Mouse (Mus musculus) forebrain, embryonic 12.5 days (tissue): ENCODE measurements around the gene Zfp575. TPM values are rescaled to one million over a fixed set of nuclear protein-coding genes. Genes with fewer than 3 reads are reported as not detected.

Experiments used
- ATAC-seq: fragments of 200-750 bp; cut with Nextera tagmentation; 2 replicates; pipeline ENCODE4 v1.8.0; 2017; ENCODE audit warnings: moderate TSS enrichment; ENCODE audit not compliant: low FRiP score
- H3K27ac ChIP-seq: fragments of 300-500 bp; sonication (generic); 2 replicates; pipeline ENCODE4 v1.5.1; 2016; ENCODE audit warnings: mild to moderate bottlenecking
- H3K27me3 ChIP-seq: fragments of 300-500 bp; sonication (generic); 2 replicates; pipeline ENCODE4 v1.6.1; 2016; ENCODE audit warnings: mild to moderate bottlenecking
- H3K36me3 ChIP-seq: fragments of 300-500 bp; sonication (generic); replicated peaks from 2 replicates; pipeline ENCODE4 v1.6.1; 2016; ENCODE audit warnings: mild to moderate bottlenecking
- H3K4me1 ChIP-seq: fragments of 300-500 bp; sonication (generic); 2 replicates; pipeline ENCODE4 v1.6.1; 2016
- H3K4me2 ChIP-seq: fragments of 300-500 bp; sonication (generic); 2 replicates; pipeline ENCODE4 v1.6.1; 2016; ENCODE audit warnings: mild to moderate bottlenecking, moderate library complexity
- H3K4me3 ChIP-seq: fragments of 300-500 bp; sonication (generic); replicated peaks from 2 replicates; pipeline ENCODE4 v1.5.1; 2016; ENCODE audit warnings: mild to moderate bottlenecking
- H3K9ac ChIP-seq: fragments of 300-500 bp; sonication (generic); 2 replicates; pipeline ENCODE4 v1.6.1; 2016; ENCODE audit warnings: mild to moderate bottlenecking
- H3K9me3 ChIP-seq: fragments of 300-500 bp; sonication (generic); 2 replicates; pipeline ENCODE4 v1.6.1; 2016
- WGBS: fragments of 180-500 bp; shearing (Covaris S2); methylation state at CpG from one replicate; pipeline ENCODE4 v1.1.7; 2016; 5-methylcytosine and 5-hydroxymethylcytosine counted together
- polyA plus RNA-seq: library from polyadenylated mRNA; unstranded; fragments of >200 nt; fragmentation: Nextera tagmentation; extraction: Ambion mirVana; gene quantifications from 2 replicates; pipeline ENCODE4 v1.2.1, GENCODE M21; 2016

Zfp575 gene
- polyA plus RNA-seq, 1 experiment from 2014 or later: 3.5 TPM

- Histone ChIP-seq H3K27me3 (no peaks in the 10 kb centered on the region), H3K4me2 (peak overlapping the region; percentile 74), H3K9ac (peak overlapping the region; percentile 87), H3K27ac (peak overlapping the region; percentile 63), H3K4me3 (peak overlapping the region; percentile 81), H3K9me3 (no peaks in the 10 kb centered on the region), H3K4me1 (peaks cover 17% of the 10 kb centered on the region), H3K36me3 (peaks cover 44% of the 10 kb centered on the region)
- 27% methylated on average over 13 of the region's 13 CpGs for WGBS
- peak; percentile 27; the same call in 1 of the 2 replicates for ATAC-seq
Observed at GRCm38 (mm10) chr7:24547534-24548036, 39.9 kb downstream of the Zfp575 start.

GRCm38 (mm10) chr7:24546634-24547389, 40.6 kb downstream of the Zfp575 start:
- peak overlapping the region; percentile 71 for H3K27ac ChIP-seq
- peak overlapping the region; percentile 87 for H3K9ac ChIP-seq
- H3K36me3 ChIP-seq: peaks cover 36% of the 10 kb centered on the region
- under 1% methylated on average over 57 of the region's 57 CpGs for WGBS
- no peaks in the 10 kb centered on the region for H3K9me3 ChIP-seq
- ATAC-seq: peak; percentile 98
- H3K4me2 ChIP-seq: peak overlapping the region; percentile 74
- no peaks in the 10 kb centered on the region for H3K27me3 ChIP-seq
- peak overlapping the region; percentile 81 for H3K4me3 ChIP-seq
- peaks cover 17% of the 10 kb centered on the region for H3K4me1 ChIP-seq

- Histone ChIP-seq H3K4me3 (peak within 1 kb of the TSS; percentile 81), H3K36me3 (peaks cover 30% of the 10 kb centered on the region), H3K9me3 (no peaks in the 10 kb centered on the region), H3K27me3 (no peaks in the 10 kb centered on the region), H3K9ac (peak within 1 kb of the TSS; percentile 87), H3K4me2 (peak within 1 kb of the TSS; percentile 74), H3K27ac (peak within 1 kb of the TSS; percentile 71), H3K4me1 (peaks cover 17% of the 10 kb centered on the region)
- WGBS: 30% methylated on average over 13 of the region's 13 CpGs
- ATAC-seq: peak; percentile 27
Observed at GRCm38 (mm10) chr7:24546068-24546614, 41.3 kb downstream of the Zfp575 start, which contains the start of the genes Pinlyp and Xrcc1. Gene Pinlyp, minus strand, starts transcription at chr7:24546118. Gene Xrcc1, plus strand, starts transcription at chr7:24546289.

- H3K4me2 ChIP-seq: no peak overlapping the region
- H3K9me3 ChIP-seq: no peaks in the 10 kb centered on the region
- peaks cover 13% of the 10 kb centered on the region for H3K36me3 ChIP-seq
- no peak overlapping the region for H3K4me3 ChIP-seq
- no peaks in the 10 kb centered on the region for H3K27me3 ChIP-seq
- peaks cover 17% of the 10 kb centered on the region for H3K4me1 ChIP-seq
- WGBS: 92% methylated on average over 2 of the region's 2 CpGs
- ATAC-seq: no peak
- no peak overlapping the region for H3K9ac ChIP-seq
- H3K27ac ChIP-seq: no peak overlapping the region
Observed at GRCm38 (mm10) chr7:24544506-24544905, 42.9 kb downstream of the Zfp575 start.

GRCm38 (mm10) chr7:24539686-24540085, 47.8 kb downstream of the Zfp575 start:
- no peak for ATAC-seq
- Histone ChIP-seq H3K27ac (no peak overlapping the region), H3K27me3 (0 out of 2 replicates have a peak, but pooled peaks cover under 1% of the 10 kb centered on the region), H3K36me3 (peaks cover 18% of the 10 kb centered on the region), H3K9ac (no peak overlapping the region), H3K4me1 (peaks cover 4% of the 10 kb centered on the region; the same call in 1 of the 2 replicates), H3K9me3 (peaks cover 3% of the 10 kb centered on the region; the same call in 1 of the 2 replicates), H3K4me3 (no peak overlapping the region), H3K4me2 (no peak overlapping the region)
- 91% methylated on average over 4 of the region's 4 CpGs for WGBS

- Histone ChIP-seq H3K4me3 (no peak overlapping the region), H3K4me1 (peaks cover 11% of the 10 kb centered on the region), H3K27me3 (peaks cover 10% of the 10 kb centered on the region), H3K4me2 (no peak overlapping the region), H3K9ac (no peak overlapping the region), H3K27ac (no peak overlapping the region), H3K36me3 (peaks cover 28% of the 10 kb centered on the region), H3K9me3 (peaks cover 3% of the 10 kb centered on the region; the same call in 1 of the 2 replicates)
- WGBS: 76% methylated on average over 5 of the region's 5 CpGs
- no peak for ATAC-seq
Observed at GRCm38 (mm10) chr7:24538701-24539100, 48.7 kb downstream of the Zfp575 start.

- peaks cover 34% of the 10 kb centered on the region for H3K36me3 ChIP-seq
- H3K4me1 ChIP-seq: peaks cover 17% of the 10 kb centered on the region
- peaks cover 15% of the 10 kb centered on the region for H3K27me3 ChIP-seq
- peaks cover 3% of the 10 kb centered on the region; the same call in 1 of the 2 replicates for H3K9me3 ChIP-seq
- 46% methylated on average over 5 of the region's 5 CpGs for WGBS
- H3K4me2 ChIP-seq: no peak overlapping the region
- H3K9ac ChIP-seq: no peak overlapping the region
- ATAC-seq: no peak
- H3K4me3 ChIP-seq: no peak overlapping the region
- no peak overlapping the region for H3K27ac ChIP-seq
Observed at GRCm38 (mm10) chr7:24538154-24538553, 49.3 kb downstream of the Zfp575 start.

- peaks cover 35% of the 10 kb centered on the region for H3K36me3 ChIP-seq
- ATAC-seq: no peak
- no peak overlapping the region for H3K4me2 ChIP-seq
- WGBS: 85% methylated on average over 5 of the region's 5 CpGs
- peaks cover 3% of the 10 kb centered on the region; the same call in 1 of the 2 replicates for H3K9me3 ChIP-seq
- H3K9ac ChIP-seq: no peak overlapping the region
- no peak overlapping the region for H3K27ac ChIP-seq
- peaks cover 19% of the 10 kb centered on the region for H3K4me1 ChIP-seq
- H3K27me3 ChIP-seq: peaks cover 19% of the 10 kb centered on the region
- no peak overlapping the region for H3K4me3 ChIP-seq
Observed at GRCm38 (mm10) chr7:24537591-24537990, 49.9 kb downstream of the Zfp575 start.

- H3K36me3 ChIP-seq: peaks cover 35% of the 10 kb centered on the region
- ATAC-seq: no peak
- H3K4me2 ChIP-seq: no peak overlapping the region
- no peak overlapping the region for H3K9ac ChIP-seq
- 83% methylated on average over 4 of the region's 4 CpGs for WGBS
- H3K27me3 ChIP-seq: peaks cover 23% of the 10 kb centered on the region
- H3K4me3 ChIP-seq: no peak overlapping the region
- H3K27ac ChIP-seq: no peak overlapping the region
- H3K9me3 ChIP-seq: peaks cover 3% of the 10 kb centered on the region; the same call in 1 of the 2 replicates
- peaks cover 24% of the 10 kb centered on the region for H3K4me1 ChIP-seq
Observed at GRCm38 (mm10) chr7:24537081-24537480, 50.4 kb downstream of the Zfp575 start.

- 0 out of 2 replicates have a peak overlapping the region, but pooled peaks have one; percentile 12 for H3K9ac ChIP-seq
- no peak for ATAC-seq
- H3K27ac ChIP-seq: no peak overlapping the region
- 23% methylated on average over 18 of the region's 19 CpGs for WGBS
- peaks cover 43% of the 10 kb centered on the region for H3K4me1 ChIP-seq
- H3K9me3 ChIP-seq: peaks cover 3% of the 10 kb centered on the region; the same call in 1 of the 2 replicates
- peak overlapping the region; percentile 18; the same call in 1 of the 2 replicates for H3K4me3 ChIP-seq
- peak overlapping the region; percentile 36 for H3K4me2 ChIP-seq
- peaks cover 35% of the 10 kb centered on the region for H3K36me3 ChIP-seq
- H3K27me3 ChIP-seq: peaks cover 23% of the 10 kb centered on the region
Observed at GRCm38 (mm10) chr7:24534301-24534700, 53.1 kb downstream of the Zfp575 start.
